Mouse (Mus musculus) activated CD4-positive, CD25-positive, alpha-beta regulatory T cell, adult 4 months (primary cell): ENCODE data around the gene Mknk2. TPM values are rescaled to one million over a fixed set of nuclear protein-coding genes. Genes with fewer than 3 reads are reported as not detected.
A peak's percentile ranks its signal among the peaks of the same experiment; 100 is the strongest.

Experiments
- ATAC-seq: one replicate; pipeline ENCODE4 v1.8.0; 2017
- polyA plus RNA-seq, 2 experiments: library from polyadenylated mRNA; unstranded; fragments of 100-300 nt; shearing (Covaris generic); gene quantifications; one replicate each; pipeline ENCODE4 v1.2.1; 2017

Mknk2 gene
- polyA plus RNA-seq, 2 experiments from 2014 or later, result 56.1 to 64.2 TPM

DNA sequence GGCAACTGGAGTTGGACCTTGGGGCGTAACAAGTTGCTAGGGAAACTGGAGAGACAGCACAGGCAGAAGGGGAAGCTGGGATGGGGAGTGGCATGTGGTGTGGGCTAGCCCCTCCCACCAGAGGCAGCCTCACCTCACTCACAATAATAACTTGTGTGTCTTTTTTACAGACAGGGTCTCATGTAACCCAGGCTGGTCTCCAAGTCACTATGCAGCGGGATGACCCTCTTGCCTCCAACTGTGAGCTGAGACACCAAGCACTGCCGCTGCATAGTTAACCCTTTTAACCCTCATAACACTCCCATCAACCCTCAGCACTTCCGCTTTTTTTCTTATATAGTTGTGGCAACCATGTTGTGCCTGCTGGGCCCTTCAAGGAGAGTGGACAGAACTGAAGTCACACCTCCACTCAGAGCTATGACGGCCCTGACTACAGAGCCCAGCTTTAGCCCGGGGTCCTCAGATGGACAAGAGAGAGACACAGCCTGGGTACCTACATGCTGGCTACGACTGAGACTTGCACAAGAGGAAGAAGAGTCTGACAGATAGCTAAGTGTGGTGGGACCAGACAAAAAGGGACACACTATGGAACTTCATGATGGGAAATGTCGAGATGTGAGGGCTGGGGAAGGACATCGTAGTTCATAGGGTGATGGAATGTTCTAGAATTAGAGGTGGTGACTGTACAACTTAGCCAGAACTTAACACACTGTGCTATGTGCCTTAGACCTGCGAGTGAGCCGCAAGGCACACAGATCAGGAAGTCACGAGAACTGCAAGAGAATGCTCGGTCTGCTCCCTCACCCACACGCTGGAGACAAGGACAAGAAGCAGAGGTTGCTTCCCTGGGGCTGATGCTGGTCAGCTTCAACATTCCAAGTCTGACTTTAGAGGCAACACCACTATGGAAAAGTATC, 14.6 kb upstream of the Mknk2 start:
- ATAC-seq, result no peak

DNA sequence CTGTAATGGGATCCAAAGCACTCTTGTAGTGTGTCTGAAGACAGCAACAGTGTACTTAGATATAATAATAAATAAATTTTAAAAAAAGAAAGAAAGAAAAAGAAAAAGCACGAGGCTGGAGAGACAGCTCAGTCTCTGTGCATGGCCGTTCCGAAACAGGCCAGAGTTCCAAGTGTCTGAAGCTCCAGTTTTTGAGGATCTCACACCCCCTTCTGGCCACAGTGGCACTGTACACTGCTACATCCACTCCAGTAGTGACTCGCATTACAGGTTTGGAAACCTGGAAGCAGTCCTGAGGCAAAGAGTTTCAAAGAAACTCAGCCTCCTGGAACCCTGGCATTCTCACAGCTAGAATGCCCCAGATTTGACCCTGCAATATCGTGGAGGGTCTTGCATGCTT, 9.9 kb upstream of the Mknk2 start:
- peak; percentile 34 for ATAC-seq

DNA sequence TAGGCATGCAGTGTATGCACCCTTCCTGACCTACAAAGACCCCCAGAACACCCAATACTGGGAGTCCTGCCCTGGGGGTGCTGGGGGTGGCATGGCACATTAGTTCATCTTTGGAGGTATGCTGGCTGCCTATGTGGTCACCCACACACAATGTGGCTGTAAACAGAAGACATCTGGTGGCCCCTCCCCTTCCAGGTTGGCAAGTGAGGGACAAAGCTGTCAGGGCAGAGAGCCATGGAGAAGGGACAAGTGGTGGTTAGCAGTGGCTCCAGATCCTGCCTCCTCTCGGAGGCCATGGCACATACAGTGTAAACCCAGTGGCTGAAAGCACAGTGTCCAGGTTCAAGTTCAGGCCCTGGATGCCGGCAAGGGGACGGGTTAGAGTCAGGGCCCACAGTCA, 8.7 kb upstream of the Mknk2 start:
- no peak for ATAC-seq

- ATAC-seq, result no peak
Measured at GRCm38 (mm10) chr10:80684984-80685383, 7.1 kb upstream of the Mknk2 start.

GRCm38 (mm10) chr10:80684214-80684613, 6.3 kb upstream of the Mknk2 start:
- ATAC-seq, result peak; percentile 58

- ATAC-seq, result no peak
Measured at GRCm38 (mm10) chr10:80683647-80684046, 5.7 kb upstream of the Mknk2 start.

- peak; percentile 48 for ATAC-seq
Measured at GRCm38 (mm10) chr10:80682003-80682402, 4.1 kb upstream of the Mknk2 start.

DNA sequence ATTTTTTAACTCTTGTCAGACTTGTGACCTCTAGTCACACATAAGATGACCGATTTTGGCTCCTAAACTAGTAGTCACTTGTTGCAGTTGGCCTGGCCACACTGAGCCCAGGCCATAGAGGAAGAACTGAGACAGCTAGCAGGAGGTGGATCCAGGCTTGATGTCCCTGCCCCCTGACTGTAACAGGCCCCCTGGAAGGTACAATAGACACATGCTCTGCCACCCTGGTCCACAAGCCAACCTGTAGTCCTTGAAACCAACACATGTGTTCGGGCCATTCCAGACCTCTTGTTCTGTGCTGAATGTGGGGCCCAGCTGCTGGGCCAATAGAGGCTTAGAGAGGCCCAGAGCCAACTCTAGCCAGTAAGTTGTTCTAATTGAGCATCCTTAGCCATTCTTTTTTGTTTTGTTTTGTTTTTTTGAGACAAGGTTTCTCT, 2.4 kb upstream of the Mknk2 start:
- no peak for ATAC-seq

DNA sequence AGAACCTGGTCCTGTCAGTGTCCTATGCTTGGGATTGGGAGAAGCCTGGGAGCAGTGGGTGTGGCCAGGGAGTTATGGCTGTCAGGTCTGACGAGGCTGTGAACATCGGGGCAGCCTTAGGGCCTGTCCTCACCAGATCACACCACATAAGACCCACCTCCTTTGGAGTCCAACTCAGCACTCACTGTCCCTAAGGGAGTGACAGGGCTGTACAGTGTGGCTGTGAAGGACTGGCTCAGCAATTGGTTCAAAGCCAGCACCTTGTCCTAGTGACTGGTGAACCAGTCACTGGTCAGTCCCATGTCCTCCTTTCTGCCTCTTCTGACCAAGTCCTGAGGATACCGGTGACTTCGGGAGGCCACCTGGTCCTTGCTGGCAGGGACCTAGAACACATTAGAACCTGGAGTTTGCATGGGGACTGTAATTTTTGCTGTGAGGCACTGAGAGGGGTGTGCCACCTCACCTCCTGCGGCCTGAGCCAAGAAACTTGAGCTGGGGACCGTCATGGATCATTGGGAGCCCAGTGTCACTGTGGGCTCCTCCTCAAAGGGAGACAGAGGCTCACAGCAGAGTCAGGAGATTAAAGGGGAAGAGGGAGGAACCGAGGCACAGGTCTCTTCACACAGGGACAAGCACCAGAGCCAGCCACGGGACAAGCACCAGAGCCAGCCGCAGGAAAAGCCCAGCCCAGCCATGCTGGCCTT, 1.8 kb upstream of the Mknk2 start:
- ATAC-seq, result no peak

- no peak for ATAC-seq
Measured at GRCm38 (mm10) chr10:80678601-80679377, 877 bp upstream of the Mknk2 start.

GRCm38 (mm10) chr10:80677128-80677875, 610 bp downstream of the Mknk2 start:
- peak; percentile 25 for ATAC-seq

GRCm38 (mm10) chr10:80676198-80676928, 1.5 kb downstream of the Mknk2 start:
- ATAC-seq, result peak; percentile 61

GRCm38 (mm10) chr10:80675405-80676197, 2.3 kb downstream of the Mknk2 start:
- ATAC-seq, result no peak

GRCm38 (mm10) chr10:80674851-80675404, 3.0 kb downstream of the Mknk2 start:
- ATAC-seq, result no peak

DNA sequence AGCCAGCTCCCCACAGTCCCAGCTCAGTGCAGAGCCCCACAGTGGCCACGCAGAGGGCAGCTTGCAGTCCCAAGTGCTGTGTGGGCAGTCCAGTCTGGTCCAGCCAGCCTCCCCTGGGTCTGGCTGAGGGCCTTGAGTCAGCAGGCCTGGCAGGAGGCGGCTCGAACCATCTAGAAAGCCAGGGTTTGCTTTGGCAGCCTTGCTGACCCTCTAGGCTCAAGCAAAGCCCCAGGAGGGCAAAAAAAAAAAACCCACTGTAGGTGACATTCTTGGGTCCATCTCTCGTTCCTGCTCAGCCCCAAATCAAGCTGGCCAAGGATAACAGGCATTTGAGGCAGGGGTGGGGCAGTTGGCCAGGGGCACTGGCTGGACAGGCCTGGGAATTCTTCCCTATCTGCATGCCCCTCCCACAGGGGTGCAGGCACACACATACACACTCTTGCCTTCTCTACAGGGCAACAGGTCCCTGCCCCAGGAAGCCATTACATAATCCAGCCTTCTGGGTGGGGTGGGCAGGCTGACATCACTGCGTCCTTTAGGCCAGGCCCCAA, 3.7 kb downstream of the Mknk2 start:
- no peak for ATAC-seq

DNA sequence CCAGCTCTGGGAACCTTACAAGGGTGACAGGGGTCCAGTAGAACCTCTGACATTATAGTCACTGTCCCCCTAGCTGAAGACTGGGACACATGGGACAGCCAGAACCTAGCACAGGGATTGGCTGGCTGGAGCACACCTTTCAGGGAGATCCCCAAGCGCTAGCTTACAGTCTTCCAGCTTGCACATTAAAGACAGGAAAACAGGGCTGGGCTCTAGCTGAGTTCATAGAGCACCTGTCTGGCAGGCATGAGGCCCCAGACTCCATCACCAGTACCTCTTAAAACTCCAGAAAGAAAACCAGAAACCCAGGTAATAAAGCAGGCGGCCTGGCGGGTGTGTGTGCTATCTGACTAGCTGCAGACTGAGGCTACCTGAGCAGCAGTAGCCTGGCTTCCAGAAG, 4.2 kb downstream of the Mknk2 start:
- ATAC-seq, result no peak

- no peak for ATAC-seq
Measured at GRCm38 (mm10) chr10:80671936-80672690, 5.8 kb downstream of the Mknk2 start.

GRCm38 (mm10) chr10:80671251-80671650, 6.7 kb downstream of the Mknk2 start:
- ATAC-seq, result no peak

DNA sequence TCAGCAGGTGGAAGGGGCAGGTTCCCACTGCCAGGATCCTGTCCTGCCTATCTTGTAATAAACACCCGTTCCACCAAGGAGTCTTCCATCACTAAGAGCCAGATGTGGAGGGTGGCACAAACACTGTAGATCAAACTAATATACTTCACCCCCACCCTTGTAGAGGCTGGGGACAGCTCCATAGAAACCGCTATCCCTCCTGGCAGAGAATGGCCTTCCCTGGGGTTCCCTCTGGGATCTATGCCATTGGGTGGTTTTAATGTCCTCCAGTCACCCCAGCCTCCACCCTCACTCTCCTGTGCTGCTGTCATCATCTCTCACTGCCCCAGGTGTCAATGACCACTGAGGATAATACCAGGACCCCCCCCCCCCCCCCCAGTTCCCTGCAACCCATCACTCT, 7.4 kb downstream of the Mknk2 start:
- ATAC-seq, result no peak
